Mouse (Mus musculus) E14TG2a.4 (cell line): ENCODE data around the gene H2-T23.

ENCODE experiments used
- CTCF ChIP-seq: conservative IDR thresholded peaks from 2 replicates; pipeline ENCODE4 v1.5.1; 2014; ENCODE audit warnings: low read length
- POU5F1 ChIP-seq: IDR thresholded peaks from 2 replicates; pipeline ENCODE4 v1.6.1; 2014; ENCODE audit warnings: low read length, borderline replicate concordance

- no peak for TF ChIP-seq POU5F1
- no peak for TF ChIP-seq CTCF
These were observed 29.3 kb downstream of the H2-T23 start for GRCm38 (mm10) chr17:36003331-36003730.
